27 mouse cellular contexts compared by ENCODE assay signal in the genomic region with DNA sequence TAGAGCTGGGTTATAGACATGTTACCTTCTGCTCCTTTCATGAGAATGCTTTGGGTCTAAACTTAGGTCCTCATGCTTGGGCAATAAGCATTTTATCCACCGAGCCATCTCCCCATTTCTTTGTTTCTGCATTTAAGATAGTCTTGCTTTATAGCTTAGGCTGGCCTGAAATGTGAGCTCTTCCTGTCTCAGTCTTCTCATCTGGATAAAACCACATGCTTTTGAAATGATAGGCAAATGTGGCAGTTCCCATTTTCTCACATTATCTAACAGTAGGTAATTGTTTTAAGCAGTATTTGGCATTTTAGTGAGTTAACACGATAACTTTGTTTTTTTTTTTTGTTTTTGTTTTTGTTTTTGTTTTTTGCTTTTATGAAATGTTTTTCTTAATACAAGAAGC.
"Had no signal": no experiment of that assay in that cellular context is flagged by ENCODE, and none has a peak within 500 bp of the region (broad histone marks: within the 10 kb centered on the region; RNA-seq: fewer than 3 reads in every experiment).

No protein-coding gene starts in this region.

- DNase-seq: left cerebral cortex, postnatal 4 days; liver; liver, embryonic 13.5 days; liver, postnatal 0 days; lung, adult 18-20 months; lung, adult 2 months; lung, embryonic 14.5 days; lung, postnatal 10 days; lung, postnatal 14 days; lung, postnatal 36 days; lung, postnatal 4 days; midbrain, embryonic 14.5 days had no signal

- H3K9me3 ChIP-seq: limb, embryonic 10.5 days; limb, embryonic 12.5 days; limb, embryonic 13.5 days; limb, embryonic 15.5 days; liver, embryonic 12.5 days; liver, embryonic 13.5 days; liver, embryonic 15.5 days; lung, embryonic 15.5 days; megakaryocyte, embryonic 14.5 days; midbrain, embryonic 10.5 days; midbrain, embryonic 12.5 days; midbrain, embryonic 13.5 days; midbrain, embryonic 15.5 days had no signal

- H3K4me1 ChIP-seq: limb, embryonic 10.5 days; limb, embryonic 12.5 days; limb, embryonic 13.5 days; limb, embryonic 15.5 days; liver, embryonic 12.5 days; liver, embryonic 13.5 days; liver, embryonic 15.5 days; lung, embryonic 15.5 days; megakaryocyte, embryonic 14.5 days; midbrain, embryonic 10.5 days; midbrain, embryonic 12.5 days; midbrain, embryonic 13.5 days; midbrain, embryonic 15.5 days had no signal

- H3K27me3 ChIP-seq: limb, embryonic 12.5 days; limb, embryonic 13.5 days; limb, embryonic 15.5 days; liver, embryonic 12.5 days; liver, embryonic 13.5 days; liver, embryonic 15.5 days; lung, embryonic 15.5 days; midbrain, embryonic 12.5 days; midbrain, embryonic 13.5 days; midbrain, embryonic 15.5 days had no signal

- H3K4me3 ChIP-seq: limb, embryonic 10.5 days; limb, embryonic 12.5 days; limb, embryonic 13.5 days; limb, embryonic 15.5 days; liver, embryonic 12.5 days; liver, embryonic 13.5 days; liver, embryonic 15.5 days; lung, embryonic 15.5 days; megakaryocyte, embryonic 14.5 days; midbrain, embryonic 10.5 days; midbrain, embryonic 12.5 days; midbrain, embryonic 13.5 days; midbrain, embryonic 15.5 days; myocyte had no signal

- H3K27ac ChIP-seq: limb, embryonic 10.5 days; limb, embryonic 12.5 days; limb, embryonic 13.5 days; limb, embryonic 15.5 days; liver, embryonic 12.5 days; liver, embryonic 13.5 days; liver, embryonic 14.5 days; liver, embryonic 15.5 days; lung, embryonic 15.5 days; macrophage; midbrain, embryonic 10.5 days; midbrain, embryonic 12.5 days; midbrain, embryonic 13.5 days; midbrain, embryonic 15.5 days had no signal

- H3K36me3 ChIP-seq: limb, embryonic 10.5 days; limb, embryonic 12.5 days; limb, embryonic 13.5 days; limb, embryonic 15.5 days; liver, embryonic 12.5 days; liver, embryonic 13.5 days; liver, embryonic 15.5 days; lung, embryonic 15.5 days; midbrain, embryonic 10.5 days; midbrain, embryonic 12.5 days had no signal

- H3K9ac ChIP-seq: limb, embryonic 12.5 days; limb, embryonic 13.5 days; limb, embryonic 15.5 days; liver, embryonic 12.5 days; liver, embryonic 13.5 days; liver, embryonic 14.5 days; liver, embryonic 15.5 days; liver, postnatal 0 days; lung, embryonic 14.5 days; lung, embryonic 15.5 days; midbrain, embryonic 12.5 days; midbrain, embryonic 13.5 days; midbrain, embryonic 15.5 days had no signal
